ENCODE assay signal across 12 mouse cellular contexts in genomic region chr8:90853971-90854670, GRCm38 (mm10). TPM values are rescaled to one million over a fixed set of nuclear protein-coding genes. Genes with fewer than 3 reads are reported as not detected.
A peak's percentile ranks its signal among the peaks of the same experiment; 100 is the strongest.
DNase-seq lines count a peak whose midpoint lies in the region; ATAC-seq and TF ChIP-seq lines count a peak whose summit lies in the region.
"Had no signal": no experiment of that assay in that cellular context is flagged by ENCODE, and none has a peak within 500 bp of the region (broad histone marks: within the 10 kb centered on the region; RNA-seq: fewer than 3 reads in every experiment).

No protein-coding gene starts in this region.

- TF ChIP-seq CTCF in hindbrain, postnatal 0 days (IDR thresholded peaks at IDR 0.05; ENCODE audit: low read depth) = no peak

- peaks cover 11% of the 10 kb centered on the region for H3K4me1 ChIP-seq in heart, embryonic 16.5 days (ENCODE audit: control insufficient read depth, insufficient read depth, low read length)
- peaks cover 17% of the 10 kb centered on the region for H3K4me1 ChIP-seq in embryonic facial prominence, embryonic 12.5 days
- H3K4me1 ChIP-seq in hindbrain, postnatal 0 days (ENCODE audit: insufficient read depth, low read length) = peaks cover 8% of the 10 kb centered on the region
- peaks cover 20% of the 10 kb centered on the region for H3K4me1 ChIP-seq in midbrain, embryonic 16.5 days (ENCODE audit: control insufficient read depth, insufficient read depth, low read length)

- H3K27me3 ChIP-seq in heart, embryonic 16.5 days (ENCODE audit: control insufficient read depth, insufficient read depth, low read length) = no peaks in the 10 kb centered on the region
- H3K27me3 ChIP-seq in embryonic facial prominence, embryonic 12.5 days = no peaks in the 10 kb centered on the region
- H3K27me3 ChIP-seq in hindbrain, postnatal 0 days (ENCODE audit: insufficient read depth, low read length) = no peaks in the 10 kb centered on the region
- H3K27me3 ChIP-seq in midbrain, embryonic 16.5 days (ENCODE audit: control insufficient read depth, insufficient read depth, low read depth, low read length) = no peaks in the 10 kb centered on the region

- DNase-seq in heart, postnatal 4 days = no peak
- no peak for DNase-seq in hindbrain, postnatal 0 days (ENCODE audit: low spot score)
- DNase-seq in left cerebral cortex, adult 11 months (ENCODE audit: low spot score) = no peak
- DNase-seq in MN1 (ENCODE audit: low spot score) = no peak
- no peak for DNase-seq in layer of hippocampus, postnatal 25 days (ENCODE audit: extremely low spot score in 1 of 2, low spot score in 1 of 2)
- DNase-seq: gastrocnemius, postnatal 25 days; spleen, adult 18-20 months had no signal

- ATAC-seq in heart, embryonic 16.5 days (replicated peaks; ENCODE audit: extremely low read depth, insufficient read depth, low FRiP score) = no peak
- ATAC-seq in embryonic facial prominence, embryonic 12.5 days (ENCODE audit: insufficient number of reproducible peaks, insufficient read depth, low FRiP score, low TSS enrichment) = no peak
- no peak; the same call in 1 of the 2 replicates for ATAC-seq in hindbrain, postnatal 0 days
- 0 out of 2 replicates have a peak, but pooled peaks have one; percentile 22 for ATAC-seq in midbrain, embryonic 16.5 days

- 71% methylated on average over 9 of the region's 9 CpGs for WGBS in heart, embryonic 16.5 days
- 66% methylated on average over 9 of the region's 9 CpGs for WGBS in embryonic facial prominence, embryonic 12.5 days
- 34% methylated on average over 9 of the region's 9 CpGs for WGBS in hindbrain, postnatal 0 days
- 49% methylated on average over 9 of the region's 9 CpGs for WGBS in midbrain, embryonic 16.5 days

- peak overlapping the region; percentile 48 for H3K4me2 ChIP-seq in heart, embryonic 16.5 days (ENCODE audit: low read depth, low read length)
- peak overlapping the region; percentile 21; the same call in 1 of the 2 replicates for H3K4me2 ChIP-seq in embryonic facial prominence, embryonic 12.5 days (replicated peaks)
- peak overlapping the region; percentile 30 for H3K4me2 ChIP-seq in hindbrain, postnatal 0 days (ENCODE audit: low read depth, low read length)
- H3K4me2 ChIP-seq in midbrain, embryonic 16.5 days (ENCODE audit: low read length) = peak overlapping the region; percentile 0; the same call in 1 of the 2 replicates

- H3K9ac ChIP-seq in heart, embryonic 16.5 days (ENCODE audit: low read length) = 0 out of 2 replicates have a peak overlapping the region, but pooled peaks have one; percentile 12
- no peak overlapping the region; the same call in 1 of the 2 replicates for H3K9ac ChIP-seq in embryonic facial prominence, embryonic 12.5 days
- no peak overlapping the region for H3K9ac ChIP-seq in hindbrain, postnatal 0 days (replicated peaks; ENCODE audit: low read length)
- H3K9ac ChIP-seq in midbrain, embryonic 16.5 days (ENCODE audit: low read depth, low read length) = no peak overlapping the region

- H3K27ac ChIP-seq in heart, embryonic 16.5 days (ENCODE audit: low read length) = peak overlapping the region; percentile 63
- peak overlapping the region; percentile 85 for H3K27ac ChIP-seq in embryonic facial prominence, embryonic 12.5 days
- H3K27ac ChIP-seq in hindbrain, postnatal 0 days = peak overlapping the region; percentile 45; the same call in 1 of the 2 replicates
- H3K27ac ChIP-seq in midbrain, embryonic 16.5 days (ENCODE audit: low read length) = no peak overlapping the region

- H3K4me3 ChIP-seq in heart, embryonic 16.5 days (ENCODE audit: low read length) = no peak overlapping the region
- H3K4me3 ChIP-seq in embryonic facial prominence, embryonic 12.5 days = no peak overlapping the region
- no peak overlapping the region for H3K4me3 ChIP-seq in hindbrain, postnatal 0 days (ENCODE audit: low read length)
- no peak overlapping the region for H3K4me3 ChIP-seq in midbrain, embryonic 16.5 days (ENCODE audit: low read depth, low read length)
- H3K4me3 ChIP-seq: myocyte had no signal

- no peaks in the 10 kb centered on the region for H3K9me3 ChIP-seq in heart, embryonic 16.5 days (replicated peaks; ENCODE audit: control insufficient read depth, low read length)
- H3K9me3 ChIP-seq in embryonic facial prominence, embryonic 12.5 days = no peaks in the 10 kb centered on the region
- no peaks in the 10 kb centered on the region for H3K9me3 ChIP-seq in hindbrain, postnatal 0 days (ENCODE audit: low read length)
- no peaks in the 10 kb centered on the region for H3K9me3 ChIP-seq in midbrain, embryonic 16.5 days (replicated peaks; ENCODE audit: control insufficient read depth, low read length, poor library complexity, severe bottlenecking)

- no peaks in the 10 kb centered on the region for H3K36me3 ChIP-seq in heart, embryonic 16.5 days (ENCODE audit: control insufficient read depth, insufficient read depth)
- peaks cover 5% of the 10 kb centered on the region; the same call in 1 of the 2 replicates for H3K36me3 ChIP-seq in embryonic facial prominence, embryonic 12.5 days
- H3K36me3 ChIP-seq in hindbrain, postnatal 0 days (ENCODE audit: insufficient read depth, low read length) = no peaks in the 10 kb centered on the region
- H3K36me3 ChIP-seq in midbrain, embryonic 16.5 days (ENCODE audit: control insufficient read depth, insufficient read depth, low read length) = no peaks in the 10 kb centered on the region

RNA-seq across cellular contexts. Expression of gene Chd9, which starts 26.0 kb away (rescaled TPM):
- polyA plus RNA-seq in heart, embryonic 16.5 days (2015; fragmentation: Nextera tagmentation; extraction: Ambion mirVana) = 56.4 and 60.6 TPM in 2 replicates
- total RNA-seq in heart, postnatal 4 days (2021) = 10 to 100 TPM; 40.7 to 43.4 TPM
- polyA plus RNA-seq in embryonic facial prominence, embryonic 12.5 days (2016; fragmentation: Nextera tagmentation; extraction: Ambion mirVana) = 65.3 and 67.2 TPM in 2 replicates
- 87.2 and 112 TPM in 2 replicates for total RNA-seq in hindbrain, postnatal 0 days (2014; rRNA removed)
- polyA plus RNA-seq in hindbrain, postnatal 0 days (2015; fragmentation: Nextera tagmentation; extraction: Ambion mirVana) = 103 and 106 TPM in 2 replicates
- polyA plus RNA-seq in midbrain, embryonic 16.5 days (2015; fragmentation: Nextera tagmentation; extraction: Ambion mirVana) = 68.4 and 80.2 TPM in 2 replicates
- 100 to 1,000 TPM; 236 to 287 TPM for total RNA-seq in layer of hippocampus, postnatal 25 days (2021)

RNA-seq across cellular contexts. Expression of gene Gm19935, which starts 36.9 kb away (rescaled TPM):
- polyA plus RNA-seq in heart, embryonic 16.5 days (2015; fragmentation: Nextera tagmentation; extraction: Ambion mirVana) = 0.15 and 0.24 TPM in 2 replicates
- total RNA-seq in heart, postnatal 4 days (2021) = not detected
- not detected in 2 replicates for polyA plus RNA-seq in embryonic facial prominence, embryonic 12.5 days (2016; fragmentation: Nextera tagmentation; extraction: Ambion mirVana)
- total RNA-seq in hindbrain, postnatal 0 days (2014; rRNA removed) = 2.0 and 7.2 TPM in 2 replicates
- polyA plus RNA-seq in hindbrain, postnatal 0 days (2015; fragmentation: Nextera tagmentation; extraction: Ambion mirVana) = 3.9 and 5.5 TPM in 2 replicates
- polyA plus RNA-seq in midbrain, embryonic 16.5 days (2015; fragmentation: Nextera tagmentation; extraction: Ambion mirVana) = 1.2 and 1.8 TPM in 2 replicates
- 1 to 10 TPM; 1.9 to 2.0 TPM for total RNA-seq in layer of hippocampus, postnatal 25 days (2021)
- total RNA-seq: common myeloid progenitor, adult 5-6 weeks; gastrocnemius, postnatal 25 days had no signal
- polyA plus RNA-seq: myocyte had no signal
